Mouse (Mus musculus) kidney, adult 2 months (tissue): ENCODE results near the gene Adamtsl3. TPM values are rescaled to one million over a fixed set of nuclear protein-coding genes. Genes with fewer than 3 reads are reported as not detected.

Experiments used
- DNase-seq: peaks from one replicate; pipeline ENCODE4 v3.0.0; 2021
- H3K27ac ChIP-seq: fragments of 200-500 bp; 2 replicates; pipeline ENCODE4 v1.5.1; 2012; ENCODE audit warnings: low read depth, low read length, control low read depth, inconsistent platforms; ENCODE audit not compliant: insufficient read depth
- H3K27me3 ChIP-seq: fragments of 200-500 bp; replicated peaks from 2 replicates; pipeline ENCODE4 v1.6.1; 2012; ENCODE audit warnings: mild to moderate bottlenecking, moderate library complexity, low read length, inconsistent platforms; ENCODE audit not compliant: control insufficient read depth, insufficient read depth
- H3K36me3 ChIP-seq: fragments of 200-500 bp; 2 replicates; pipeline ENCODE4 v1.6.1; 2012; ENCODE audit warnings: mild to moderate bottlenecking, moderate library complexity, low read length, inconsistent platforms; ENCODE audit not compliant: control insufficient read depth, insufficient read depth
- H3K4me1 ChIP-seq: fragments of 200-500 bp; 2 replicates; pipeline ENCODE4 v1.6.1; 2011; ENCODE audit warnings: low read length; ENCODE audit not compliant: control insufficient read depth, insufficient read depth
- H3K4me3 ChIP-seq: fragments of 200-500 bp; 2 replicates; pipeline ENCODE4 v1.5.1; 2011; ENCODE audit warnings: mild to moderate bottlenecking, low read depth, low read length, control low read depth; ENCODE audit not compliant: insufficient read depth
- CTCF ChIP-seq: fragments of 200-500 bp; conservative IDR thresholded peaks from 2 replicates; pipeline ENCODE4 v1.5.1; 2011; ENCODE audit warnings: low read depth, mild to moderate bottlenecking, control low read depth, low read length, moderate library complexity, mixed read lengths; ENCODE audit not compliant: insufficient read depth, insufficient read length
- POLR2A ChIP-seq: fragments of 200-500 bp; IDR thresholded peaks from one replicate; pipeline ENCODE4 v1.6.1; 2011; ENCODE audit warnings: low read depth, low read length, control low read depth
- WGBS: fragments of 180-500 bp; shearing (Covaris S2); methylation state at CpG from one replicate; pipeline ENCODE4 v1.1.7; 2018; 5-methylcytosine and 5-hydroxymethylcytosine counted together
- polyA plus RNA-seq: library from polyadenylated mRNA; depleted of rRNA; stranded (reverse); fragments of >200 nt; gene quantifications from 2 replicates; pipeline ENCODE4 v1.2.3, GENCODE M21; 2012

Adamtsl3 gene
- polyA plus RNA-seq, 1 experiment = 0.41 TPM

DNA sequence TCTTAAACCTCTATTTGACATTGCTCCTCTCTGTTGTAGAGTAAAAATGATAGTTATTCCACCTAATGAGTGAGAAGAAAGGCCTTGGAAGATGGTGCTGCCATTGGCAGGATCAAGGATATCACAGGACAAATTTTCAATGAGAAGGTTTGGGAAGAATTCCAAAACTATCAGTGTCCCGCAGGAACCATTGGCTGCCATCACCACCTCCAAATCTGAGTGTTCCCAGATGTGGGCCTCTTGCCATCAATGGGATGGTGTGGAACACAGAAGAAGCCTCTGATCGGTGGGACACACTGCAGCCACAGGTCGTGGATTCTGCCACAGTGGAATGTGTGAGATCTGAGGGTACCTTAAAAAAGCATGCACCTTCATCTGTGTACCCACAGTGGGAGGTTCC is 147.9 kb downstream of the Adamtsl3 start:
- no peaks in the 10 kb centered on the region for H3K4me1 ChIP-seq
- H3K36me3 ChIP-seq = no peaks in the 10 kb centered on the region
- no peak for TF ChIP-seq CTCF
- TF ChIP-seq POLR2A = no peak
- no peak for DNase-seq
- WGBS = 76% methylated on average over 3 of the region's 3 CpGs
- no peak overlapping the region for H3K4me3 ChIP-seq
- no peaks in the 10 kb centered on the region for H3K27me3 ChIP-seq
- H3K27ac ChIP-seq = no peak overlapping the region

DNA sequence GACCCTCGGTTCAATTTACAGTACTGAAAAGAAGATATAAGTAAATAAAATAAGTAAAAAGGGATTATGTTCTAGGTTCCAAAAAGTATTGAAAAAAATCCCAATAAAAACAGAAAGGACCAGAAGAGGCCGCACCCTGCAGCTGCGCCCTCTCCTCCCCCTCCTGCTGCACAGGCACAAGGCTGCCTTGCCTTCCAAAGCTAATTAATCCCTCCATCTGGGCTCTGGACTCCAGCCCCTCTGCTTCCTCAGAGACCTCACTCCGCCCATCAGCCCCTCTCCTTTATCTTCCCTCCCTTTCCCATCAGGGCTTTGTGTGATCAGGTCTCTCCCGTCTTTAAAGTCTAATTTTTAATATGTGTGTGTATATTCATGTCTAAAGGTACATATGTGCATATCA is 149.3 kb downstream of the Adamtsl3 start:
- Histone ChIP-seq H3K27me3 (no peaks in the 10 kb centered on the region), H3K4me3 (no peak overlapping the region), H3K27ac (no peak overlapping the region), H3K36me3 (no peaks in the 10 kb centered on the region), H3K4me1 (no peaks in the 10 kb centered on the region)
- WGBS = 74% methylated on average over 5 of the region's 5 CpGs
- no peak for TF ChIP-seq CTCF
- no peak for TF ChIP-seq POLR2A
- no peak for DNase-seq

DNA sequence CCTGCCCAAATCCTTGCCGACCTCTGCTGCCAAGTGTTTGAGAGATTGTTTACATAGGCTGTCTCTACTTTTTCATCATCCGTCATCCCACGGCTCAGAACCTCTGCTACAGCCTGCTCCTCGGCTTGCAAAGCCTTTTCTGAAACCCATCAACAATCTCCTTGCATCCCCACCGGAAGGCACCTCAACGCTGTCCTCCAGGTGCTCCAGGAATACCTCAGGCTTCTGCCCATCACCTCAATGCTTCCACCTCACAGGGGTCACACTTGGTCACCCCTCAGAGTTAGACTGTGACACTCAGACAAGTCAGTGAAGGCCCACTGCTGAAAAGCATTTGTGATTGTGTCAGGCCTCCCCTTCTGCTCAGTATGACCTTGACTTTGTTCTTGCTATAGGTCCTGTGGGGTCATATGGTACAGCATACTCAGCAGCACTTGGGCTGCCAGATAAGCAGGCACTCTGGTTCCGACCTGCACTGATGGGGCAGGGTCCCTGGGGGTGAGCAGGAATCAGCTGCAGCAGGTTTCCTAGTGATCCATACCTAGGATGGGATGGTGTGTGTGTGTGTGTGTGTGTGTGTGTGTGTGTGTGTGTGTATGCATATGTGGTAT is 150.0 kb downstream of the Adamtsl3 start:
- H3K4me1 ChIP-seq = no peaks in the 10 kb centered on the region
- H3K4me3 ChIP-seq = no peak overlapping the region
- no peaks in the 10 kb centered on the region for H3K27me3 ChIP-seq
- no peaks in the 10 kb centered on the region for H3K36me3 ChIP-seq
- no peak for DNase-seq
- no peak overlapping the region for H3K27ac ChIP-seq
- TF ChIP-seq CTCF = no peak
- TF ChIP-seq POLR2A = no peak
- 61% methylated on average over 7 of the region's 7 CpGs for WGBS

DNA sequence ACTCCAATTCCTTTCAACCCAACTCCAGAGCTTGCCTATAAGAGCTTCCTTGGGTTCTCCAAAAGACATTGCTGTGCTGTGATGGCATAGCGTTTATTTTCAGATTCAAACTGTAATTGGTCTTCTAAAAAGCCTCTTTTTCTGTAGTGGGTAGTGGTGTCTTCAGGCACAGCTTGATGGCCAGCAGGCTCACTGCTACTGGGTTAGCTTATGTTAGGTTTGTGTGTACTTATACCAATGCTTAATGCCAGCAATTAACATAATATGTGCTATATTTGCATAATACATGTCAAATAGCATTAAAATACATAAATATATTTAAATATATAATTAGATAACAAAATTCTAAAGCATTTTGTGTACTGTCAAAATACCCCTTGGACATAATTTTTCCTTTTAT is 155.5 kb downstream of the Adamtsl3 start:
- Histone ChIP-seq H3K4me3 (no peak overlapping the region), H3K27me3 (no peaks in the 10 kb centered on the region; the same call in 1 of the 2 replicates), H3K36me3 (no peaks in the 10 kb centered on the region), H3K27ac (no peak overlapping the region), H3K4me1 (no peaks in the 10 kb centered on the region)
- no peak for TF ChIP-seq POLR2A
- TF ChIP-seq CTCF = no peak
- WGBS = 76% methylated on average over 1 of the region's 1 CpGs
- no peak for DNase-seq

DNA sequence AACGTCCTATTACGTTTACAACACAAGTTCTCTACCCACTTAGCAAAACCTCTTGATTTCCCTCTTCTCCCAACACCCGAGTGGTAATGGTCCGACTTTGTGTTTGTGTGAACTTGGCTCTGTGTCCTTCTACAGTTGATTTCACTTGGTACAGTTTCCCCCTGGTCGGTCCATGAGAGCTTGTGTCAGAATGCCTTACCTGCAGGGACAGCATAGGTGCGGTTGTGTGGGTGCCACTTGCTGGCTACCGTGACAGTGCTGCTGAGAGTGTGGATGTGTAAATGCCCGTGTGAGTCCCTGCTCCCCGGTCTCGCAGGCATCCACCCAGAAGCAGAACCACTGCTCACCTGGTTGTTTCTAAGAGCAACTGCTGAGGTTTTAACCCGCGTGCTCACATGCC is 157.4 kb downstream of the Adamtsl3 start:
- 91% methylated on average over 12 of the region's 12 CpGs for WGBS
- Histone ChIP-seq H3K4me3 (no peak overlapping the region), H3K4me1 (no peaks in the 10 kb centered on the region), H3K27ac (no peak overlapping the region), H3K27me3 (no peaks in the 10 kb centered on the region; the same call in 1 of the 2 replicates), H3K36me3 (no peaks in the 10 kb centered on the region)
- no peak for DNase-seq
- no peak for TF ChIP-seq CTCF
- TF ChIP-seq POLR2A = no peak

DNA sequence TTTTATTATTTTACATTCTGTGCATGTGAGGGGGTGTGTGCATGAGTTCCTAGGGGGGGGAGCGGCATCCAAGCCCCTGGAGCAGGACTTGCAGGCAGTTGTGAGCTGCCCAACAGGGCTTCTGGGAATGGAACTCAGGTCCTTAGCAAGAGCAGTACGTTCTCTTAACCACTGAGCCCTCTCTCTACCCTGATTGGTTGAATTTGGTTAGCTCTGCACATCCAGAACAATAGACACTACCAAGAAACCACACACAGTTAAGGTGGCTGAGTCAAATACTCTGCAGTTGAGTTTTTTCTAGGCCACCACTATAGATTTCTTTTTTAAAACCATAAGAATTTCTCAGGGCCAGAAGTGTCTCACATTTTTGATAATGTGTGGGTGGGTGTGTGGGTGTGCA is 158.7 kb downstream of the Adamtsl3 start:
- TF ChIP-seq POLR2A (no peak), CTCF (no peak)
- no peaks in the 10 kb centered on the region; the same call in 1 of the 2 replicates for H3K27me3 ChIP-seq
- H3K4me1 ChIP-seq = no peaks in the 10 kb centered on the region
- H3K36me3 ChIP-seq = no peaks in the 10 kb centered on the region
- H3K4me3 ChIP-seq = no peak overlapping the region
- no peak overlapping the region for H3K27ac ChIP-seq
- DNase-seq = no peak
- 86% methylated on average over 2 of the region's 2 CpGs for WGBS

DNA sequence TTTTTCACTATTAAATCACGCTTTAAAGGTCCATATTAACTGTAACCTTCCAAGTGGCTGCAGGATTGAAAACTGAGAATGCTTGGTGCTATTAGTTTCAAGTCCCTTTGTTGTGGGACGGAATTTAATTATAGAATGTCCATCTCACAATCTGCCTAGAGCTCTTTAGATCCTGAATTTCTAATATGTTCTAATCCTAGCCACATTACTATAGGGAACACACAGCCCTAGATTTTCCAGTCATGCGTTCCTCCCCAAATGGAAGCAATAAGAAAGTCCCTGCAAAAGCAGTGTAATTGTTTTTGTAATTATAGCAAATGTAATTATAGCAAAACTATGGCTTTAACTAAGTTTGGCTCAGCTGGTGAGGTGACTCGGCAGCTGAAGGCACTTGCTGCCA is 161.6 kb downstream of the Adamtsl3 start:
- Histone ChIP-seq H3K36me3 (no peaks in the 10 kb centered on the region), H3K27me3 (no peaks in the 10 kb centered on the region; the same call in 1 of the 2 replicates), H3K27ac (no peak overlapping the region), H3K4me3 (no peak overlapping the region), H3K4me1 (no peaks in the 10 kb centered on the region)
- no peak for DNase-seq
- 60% methylated on average over 4 of the region's 4 CpGs for WGBS
- TF ChIP-seq POLR2A (no peak), CTCF (no peak)

DNA sequence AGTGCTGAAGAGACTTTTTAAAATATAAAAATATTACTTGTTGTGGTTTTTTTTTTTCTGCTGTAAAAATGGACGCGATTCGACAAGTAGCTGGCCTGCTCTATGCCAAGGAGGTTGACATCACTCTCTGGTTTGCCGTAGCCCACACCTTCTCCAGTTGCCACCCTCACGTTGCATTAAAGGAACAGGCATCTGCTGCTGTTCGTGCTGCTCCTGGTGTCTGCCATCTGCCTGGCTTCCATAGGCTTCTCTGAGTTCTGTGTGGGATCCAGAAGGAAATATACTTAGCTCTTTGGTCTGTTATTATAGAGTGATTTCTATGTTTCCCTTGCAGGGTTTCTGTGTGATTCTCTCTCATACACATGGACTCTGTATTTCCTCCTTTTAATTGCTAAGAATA is 165.8 kb downstream of the Adamtsl3 start:
- no peak overlapping the region for H3K27ac ChIP-seq
- H3K4me3 ChIP-seq = no peak overlapping the region
- no peaks in the 10 kb centered on the region for H3K4me1 ChIP-seq
- no peak for TF ChIP-seq CTCF
- TF ChIP-seq POLR2A = no peak
- no peaks in the 10 kb centered on the region for H3K36me3 ChIP-seq
- H3K27me3 ChIP-seq = no peaks in the 10 kb centered on the region
- WGBS = 83% methylated on average over 6 of the region's 6 CpGs
- no peak for DNase-seq
